Mouse (Mus musculus) erythroblast, embryonic 14.5 days (primary cell): ENCODE measurements around the gene Cadps2.

Experiments
- GATA1 ChIP-seq: IDR thresholded peaks from 2 replicates; pipeline ENCODE4 v1.6.1; 2012; ENCODE audit warnings: low read length, inconsistent platforms, mixed read lengths
- TAL1 ChIP-seq: IDR thresholded peaks from 3 replicates; pipeline ENCODE4 v1.6.1; 2012; ENCODE audit warnings: low read length, inconsistent platforms, mixed read lengths

DNA sequence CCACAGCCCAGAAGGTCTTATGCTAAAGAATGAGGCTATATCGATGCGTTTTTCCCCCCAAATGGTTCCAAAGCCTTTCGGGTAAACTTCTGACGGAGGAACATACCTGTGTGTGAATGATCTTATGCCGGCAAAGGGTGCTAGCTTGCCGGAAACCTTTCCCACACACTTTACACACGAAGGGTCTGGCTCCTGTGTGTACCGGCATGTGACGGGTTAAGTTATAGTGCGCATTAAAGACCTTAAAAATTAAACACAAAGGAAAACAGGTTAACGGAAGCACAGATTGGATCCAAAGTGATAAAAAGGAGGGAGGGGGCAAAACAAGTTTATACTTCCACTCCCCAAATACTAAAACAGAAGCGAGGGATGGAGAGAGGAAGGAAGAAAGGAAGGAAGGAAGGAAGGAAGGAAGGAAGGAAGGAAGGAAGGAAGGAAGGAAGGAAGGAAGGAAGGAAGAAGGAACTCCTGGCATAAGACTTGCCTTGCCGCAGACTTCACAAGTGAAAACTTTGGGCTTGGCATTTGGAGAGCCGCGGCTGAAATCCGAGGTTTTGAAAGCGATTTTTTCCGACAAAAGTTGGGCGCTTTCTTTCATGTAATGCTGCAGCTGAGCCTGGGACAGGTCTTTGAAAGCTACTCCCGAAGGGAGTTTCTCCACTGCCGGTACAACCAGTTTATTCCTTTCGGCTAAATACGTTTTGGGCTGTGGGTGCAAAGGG lies 592.3 kb downstream of the Cadps2 start:
- TF ChIP-seq GATA1: no peak
- TF ChIP-seq TAL1: no peak
